Mouse (Mus musculus) neural tube, embryonic 11.5 days (tissue): ENCODE data around the gene Tstd1. TPM values are rescaled to one million over a fixed set of nuclear protein-coding genes. Genes with fewer than 3 reads are reported as not detected.
A peak's percentile ranks its signal among the peaks of the same experiment; 100 is the strongest.

Experiments used
- ATAC-seq: fragments of 200-750 bp; cut with Nextera tagmentation; 2 replicates; pipeline ENCODE4 v1.8.0; 2017; ENCODE audit warnings: moderate number of reproducible peaks, mild to moderate bottlenecking, moderate TSS enrichment, moderate library complexity; ENCODE audit not compliant: insufficient read depth, low FRiP score, low TSS enrichment
- DNase-seq: peaks from one replicate; pipeline ENCODE4 v3.0.0-alpha.2; 2015; ENCODE audit warnings: low spot score
- H3K27ac ChIP-seq: fragments of 300-500 bp; sonication (generic); 2 replicates; pipeline ENCODE4 v1.5.1; 2014; ENCODE audit warnings: low read depth, mild to moderate bottlenecking, low read length
- H3K27me3 ChIP-seq: fragments of 300-500 bp; sonication (generic); 2 replicates; pipeline ENCODE4 v1.6.1; 2014; ENCODE audit warnings: mild to moderate bottlenecking, low read length, mixed read lengths; ENCODE audit not compliant: control insufficient read depth, insufficient read depth
- H3K36me3 ChIP-seq: fragments of 300-500 bp; sonication (generic); 2 replicates; pipeline ENCODE4 v1.6.1; 2014; ENCODE audit warnings: mild to moderate bottlenecking, low read length, moderate library complexity, mixed read lengths; ENCODE audit not compliant: control insufficient read depth, insufficient read depth
- H3K4me1 ChIP-seq: fragments of 300-500 bp; sonication (generic); 2 replicates; pipeline ENCODE4 v1.6.1; 2014; ENCODE audit warnings: low read length, mixed read lengths; ENCODE audit not compliant: control insufficient read depth, insufficient read depth
- H3K4me2 ChIP-seq: fragments of 300-500 bp; sonication (generic); 2 replicates; pipeline ENCODE4 v1.6.1; 2014; ENCODE audit warnings: low read depth, mild to moderate bottlenecking, moderate library complexity
- H3K4me3 ChIP-seq: fragments of 300-500 bp; sonication (generic); 2 replicates; pipeline ENCODE4 v1.5.1; 2014; ENCODE audit warnings: low read depth, low read length
- H3K9ac ChIP-seq: fragments of 300-500 bp; sonication (generic); 2 replicates; pipeline ENCODE4 v1.6.1; 2014; ENCODE audit warnings: mild to moderate bottlenecking, low read length
- H3K9me3 ChIP-seq: fragments of 300-500 bp; sonication (generic); 2 replicates; pipeline ENCODE4 v1.6.1; 2016; ENCODE audit warnings: low read length; ENCODE audit not compliant: control insufficient read depth
- WGBS: fragments of 180-500 bp; shearing (Covaris S2); extraction: QIAGEN DNeasy Blood & Tissue Kit; methylation state at CpG from one replicate; pipeline ENCODE4 v1.1.7; 2014; 5-methylcytosine and 5-hydroxymethylcytosine counted together
- polyA plus RNA-seq: library from polyadenylated mRNA; unstranded; fragments of >200 nt; fragmentation: Nextera tagmentation; extraction: Ambion mirVana; gene quantifications from 2 replicates; pipeline ENCODE4 v1.2.1, GENCODE M21; 2014

Gene Tstd1
- polyA plus RNA-seq, 1 experiment from 2014 or later = 3.6 TPM

GRCm38 (mm10) chr1:171424638-171425037 lies 6.0 kb downstream of the Tstd1 start:
- no peak overlapping the region for H3K4me3 ChIP-seq
- H3K4me1 ChIP-seq = no peaks in the 10 kb centered on the region
- H3K27me3 ChIP-seq = no peaks in the 10 kb centered on the region
- DNase-seq = no peak
- H3K9me3 ChIP-seq = no peaks in the 10 kb centered on the region
- 81% methylated on average over 5 of the region's 5 CpGs for WGBS
- no peak overlapping the region for H3K9ac ChIP-seq
- H3K4me2 ChIP-seq = no peak overlapping the region
- no peaks in the 10 kb centered on the region for H3K36me3 ChIP-seq
- no peak for ATAC-seq
- no peak overlapping the region for H3K27ac ChIP-seq

DNA sequence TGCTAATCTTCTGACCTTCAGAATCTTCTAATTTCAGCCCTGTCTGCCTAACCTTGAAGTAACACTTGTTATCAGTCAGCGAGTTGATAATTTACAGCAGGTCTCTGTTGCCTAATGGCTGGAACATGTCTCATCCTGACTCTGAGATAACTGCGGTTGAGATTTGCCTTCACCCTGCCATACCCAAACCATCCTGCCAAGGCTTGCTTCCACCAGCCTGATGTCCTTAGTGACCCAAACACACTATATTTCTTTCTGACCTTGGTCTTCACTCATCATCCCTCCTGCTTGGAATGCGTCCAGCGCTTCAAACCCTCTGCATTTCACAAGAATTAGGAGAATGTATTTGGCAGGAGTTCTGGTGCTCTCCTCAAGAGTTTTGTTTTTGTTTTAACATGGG lies 6.5 kb downstream of the Tstd1 start:
- no peak overlapping the region for H3K4me2 ChIP-seq
- no peak overlapping the region for H3K4me3 ChIP-seq
- no peaks in the 10 kb centered on the region for H3K9me3 ChIP-seq
- no peaks in the 10 kb centered on the region for H3K27me3 ChIP-seq
- WGBS = 87% methylated on average over 4 of the region's 4 CpGs
- H3K9ac ChIP-seq = no peak overlapping the region
- DNase-seq (no peak), ATAC-seq (no peak)
- H3K27ac ChIP-seq = no peak overlapping the region
- H3K36me3 ChIP-seq = no peaks in the 10 kb centered on the region
- no peaks in the 10 kb centered on the region for H3K4me1 ChIP-seq

DNA sequence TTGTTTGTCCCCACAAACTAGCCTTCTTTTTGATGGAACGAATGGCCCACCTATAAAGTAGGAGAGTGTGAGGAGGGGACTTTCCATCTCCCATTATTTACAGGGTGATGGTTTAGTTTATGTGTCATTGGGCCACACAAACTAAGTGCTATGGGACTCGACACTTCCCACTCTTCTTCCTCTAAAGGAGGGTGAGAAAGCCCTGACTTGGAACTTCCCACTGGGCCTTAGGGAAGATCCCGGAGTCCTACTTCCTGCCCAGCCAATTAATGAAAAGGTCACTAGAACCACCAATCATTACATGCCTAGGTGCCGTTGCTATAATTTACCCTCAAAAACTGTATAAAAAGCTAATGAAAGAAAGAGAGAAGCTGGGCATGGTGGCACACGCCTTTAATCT lies 13.5 kb downstream of the Tstd1 start:
- 77% methylated on average over 5 of the region's 5 CpGs for WGBS
- Histone ChIP-seq H3K27ac (no peak overlapping the region), H3K27me3 (peaks cover 8% of the 10 kb centered on the region), H3K9ac (no peak overlapping the region), H3K9me3 (no peaks in the 10 kb centered on the region), H3K4me1 (peaks cover under 1% of the 10 kb centered on the region), H3K36me3 (no peaks in the 10 kb centered on the region), H3K4me2 (no peak overlapping the region), H3K4me3 (no peak overlapping the region)
- ATAC-seq (no peak), DNase-seq (no peak)

GRCm38 (mm10) chr1:171435288-171435814 lies 16.7 kb downstream of the Tstd1 start:
- Histone ChIP-seq H3K27me3 (peaks cover 27% of the 10 kb centered on the region), H3K4me2 (no peak overlapping the region), H3K27ac (no peak overlapping the region), H3K9me3 (no peaks in the 10 kb centered on the region), H3K36me3 (no peaks in the 10 kb centered on the region), H3K4me1 (peaks cover 8% of the 10 kb centered on the region), H3K4me3 (no peak overlapping the region), H3K9ac (no peak overlapping the region)
- no peak for DNase-seq
- no peak for ATAC-seq
- WGBS = 10% methylated on average over 7 of the region's 7 CpGs

GRCm38 (mm10) chr1:171435974-171436373 lies 17.3 kb downstream of the Tstd1 start:
- Histone ChIP-seq H3K4me2 (no peak overlapping the region), H3K36me3 (no peaks in the 10 kb centered on the region), H3K27ac (no peak overlapping the region), H3K4me1 (peaks cover 8% of the 10 kb centered on the region), H3K4me3 (no peak overlapping the region), H3K27me3 (peaks cover 27% of the 10 kb centered on the region), H3K9me3 (no peaks in the 10 kb centered on the region), H3K9ac (no peak overlapping the region)
- WGBS = 45% methylated on average over 1 of the region's 1 CpGs
- DNase-seq (no peak), ATAC-seq (no peak)

GRCm38 (mm10) chr1:171437264-171438013 lies 18.8 kb downstream of the Tstd1 start, which contains the start of gene F11r:
Gene F11r, plus strand, starts transcription at chr1:171437535.
- Histone ChIP-seq H3K9ac (peak within 1 kb of the TSS; percentile 37), H3K4me3 (peak within 1 kb of the TSS; percentile 36), H3K36me3 (no peaks in the 10 kb centered on the region), H3K4me2 (peak within 1 kb of the TSS; percentile 56), H3K9me3 (no peaks in the 10 kb centered on the region), H3K27ac (no peak within 1 kb of the TSS), H3K4me1 (peaks cover 8% of the 10 kb centered on the region), H3K27me3 (peaks cover 27% of the 10 kb centered on the region)
- ATAC-seq (no peak; the same call in 1 of the 2 replicates), DNase-seq (peak; percentile 71)
- under 1% methylated on average over 46 of the region's 46 CpGs for WGBS

DNA sequence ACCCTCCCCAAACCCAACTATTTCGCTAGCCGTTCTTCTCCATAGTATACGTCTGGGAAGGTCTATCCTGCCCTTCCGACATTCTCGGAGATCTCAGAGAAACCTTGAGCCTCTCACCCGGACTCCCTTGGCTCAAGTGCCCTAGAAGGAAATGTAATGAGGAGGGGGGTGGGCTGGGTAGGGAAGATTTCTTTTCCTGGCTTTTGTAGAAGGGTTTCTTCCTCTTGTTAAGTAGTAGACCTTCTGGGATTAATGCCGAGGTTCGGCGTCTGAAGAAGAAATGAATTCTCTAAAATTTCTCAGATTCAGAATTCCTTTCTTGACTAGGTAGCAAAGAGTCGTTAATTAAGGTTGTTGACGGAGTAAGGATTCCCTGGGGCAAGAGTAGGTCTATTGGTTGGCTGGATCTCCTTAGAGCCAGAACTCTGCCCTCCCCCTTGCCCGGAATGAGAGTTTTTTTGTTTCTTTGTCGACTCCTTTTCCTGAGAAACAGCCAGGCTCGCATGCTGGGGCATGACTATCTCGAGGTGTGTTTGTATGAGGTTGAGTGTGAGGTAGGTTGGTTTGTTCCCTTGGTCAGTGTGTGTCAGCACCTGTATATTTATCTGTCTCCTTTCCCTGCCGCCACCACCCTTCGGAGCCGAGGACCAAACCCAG lies 19.5 kb downstream of the Tstd1 start:
- DNase-seq (no peak), ATAC-seq (no peak)
- Histone ChIP-seq H3K27me3 (peaks cover 27% of the 10 kb centered on the region), H3K4me3 (peak overlapping the region; percentile 36), H3K4me2 (peak overlapping the region; percentile 56), H3K27ac (no peak overlapping the region), H3K9ac (peak overlapping the region; percentile 37), H3K9me3 (no peaks in the 10 kb centered on the region), H3K4me1 (peaks cover 8% of the 10 kb centered on the region), H3K36me3 (no peaks in the 10 kb centered on the region)
- 4% methylated on average over 18 of the region's 18 CpGs for WGBS

- Histone ChIP-seq H3K9ac (no peak overlapping the region), H3K4me3 (no peak overlapping the region), H3K27me3 (peaks cover 27% of the 10 kb centered on the region), H3K4me2 (no peak overlapping the region), H3K9me3 (peaks cover 3% of the 10 kb centered on the region; the same call in 1 of the 2 replicates), H3K27ac (no peak overlapping the region), H3K36me3 (no peaks in the 10 kb centered on the region), H3K4me1 (peaks cover 8% of the 10 kb centered on the region)
- 37% methylated on average over 8 of the region's 8 CpGs for whole genome bisulfite sequencing
- ATAC-seq = no peak
- DNase-seq = no peak
Observed at GRCm38 (mm10) chr1:171439072-171439471, 20.4 kb downstream of the Tstd1 start.
